8 mouse cellular contexts compared by ENCODE assay signal in the genomic region with DNA sequence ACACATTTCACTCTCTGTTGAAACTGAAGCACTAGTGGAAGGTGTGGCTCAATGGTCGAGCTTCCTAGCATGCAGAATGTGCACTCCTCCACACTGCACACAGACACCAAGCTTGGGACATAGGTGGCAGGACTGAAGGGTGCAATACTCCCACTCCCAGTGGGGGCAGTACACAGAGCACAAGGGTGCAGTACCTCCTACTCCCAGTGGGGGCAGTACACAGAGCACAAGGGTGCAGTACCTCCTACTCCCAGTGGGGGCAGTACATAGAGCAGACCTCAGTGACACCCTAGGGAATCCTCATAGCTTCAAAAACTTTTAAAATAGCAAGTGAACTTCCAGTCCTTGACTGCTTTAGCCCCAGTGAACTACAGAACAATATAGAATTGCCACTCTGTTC. TPM values are rescaled to one million over a fixed set of nuclear protein-coding genes. Genes with fewer than 3 reads are reported as not detected.
A peak's percentile ranks its signal among the peaks of the same experiment; 100 is the strongest.
DNase-seq lines count a peak whose midpoint lies in the region; ATAC-seq and TF ChIP-seq lines count a peak whose summit lies in the region.
"Had no signal": no experiment of that assay in that cellular context is flagged by ENCODE, and none has a peak within 500 bp of the region (broad histone marks: within the 10 kb centered on the region; RNA-seq: fewer than 3 reads in every experiment).

No protein-coding gene starts in this region.

- DNase-seq in midbrain, postnatal 0 days (ENCODE audit: low spot score): peak; percentile 55
- DNase-seq in Patski (ENCODE audit: low read depth, low spot score): no peak
- DNase-seq in cerebellum, postnatal 10 days: peak; percentile 67 to 90
- peak; percentile 80 for DNase-seq in induced T-regulatory cell, adult 2 months (ENCODE audit: low read depth)
- DNase-seq in lung, postnatal 4 days: peak; percentile 64 to 83
- DNase-seq in stomach, postnatal 0 days (ENCODE audit: low spot score): peak; percentile 27

- no peaks in the 10 kb centered on the region for H3K4me1 ChIP-seq in midbrain, postnatal 0 days (ENCODE audit: insufficient read depth, low read length)
- no peaks in the 10 kb centered on the region for H3K4me1 ChIP-seq in midbrain, embryonic 13.5 days (replicated peaks)
- H3K4me1 ChIP-seq in stomach, postnatal 0 days (replicated peaks; ENCODE audit: control insufficient read depth, insufficient read depth): no peaks in the 10 kb centered on the region
- H3K4me1 ChIP-seq: stomach, embryonic 15.5 days had no signal

- H3K4me3 ChIP-seq in midbrain, postnatal 0 days (ENCODE audit: low read depth, low read length): no peak overlapping the region
- H3K4me3 ChIP-seq in midbrain, embryonic 13.5 days (replicated peaks): no peak overlapping the region
- no peak overlapping the region for H3K4me3 ChIP-seq in stomach, postnatal 0 days (ENCODE audit: low read depth, low read length)
- H3K4me3 ChIP-seq: stomach, embryonic 15.5 days had no signal

- TF ChIP-seq EP300 in stomach, postnatal 0 days (optimal IDR thresholded peaks at IDR 0.05): no peak

- WGBS in midbrain, postnatal 0 days: 96% methylated on average over 1 of the region's 1 CpGs
- 100% methylated on average over 1 of the region's 1 CpGs for WGBS in midbrain, embryonic 13.5 days
- WGBS in stomach, postnatal 0 days: 93% methylated on average over 1 of the region's 1 CpGs

- in situ Hi-C loops in Patski (cut with MboI; ENCODE audit: low pct_unique_long_range_greater_than_20kb): no loop called here

- no peak overlapping the region for H3K9ac ChIP-seq in midbrain, postnatal 0 days (replicated peaks; ENCODE audit: low read length, poor library complexity, severe bottlenecking)
- no peak overlapping the region for H3K9ac ChIP-seq in midbrain, embryonic 13.5 days (replicated peaks)
- H3K9ac ChIP-seq in stomach, postnatal 0 days (ENCODE audit: low read length): no peak overlapping the region
- H3K9ac ChIP-seq: stomach, embryonic 15.5 days had no signal

- POLR2A ChIA-PET in Patski (lab: Charles Lee): interaction anchor here (1.0 to 1.1 kb wide), 2 partner anchors 9 to 14 kb away, joined by 3 read pairs; no protein-coding TSS in a partner anchor

- H3K27ac ChIP-seq in midbrain, postnatal 0 days (ENCODE audit: low read depth, low read length): no peak overlapping the region
- no peak overlapping the region for H3K27ac ChIP-seq in midbrain, embryonic 13.5 days
- H3K27ac ChIP-seq in stomach, postnatal 0 days (replicated peaks): no peak overlapping the region
- H3K27ac ChIP-seq: stomach, embryonic 15.5 days had no signal

- H3K9me3 ChIP-seq in midbrain, postnatal 0 days (ENCODE audit: low read length): 0 out of 2 replicates have a peak, but pooled peaks cover 4% of the 10 kb centered on the region
- peaks cover 5% of the 10 kb centered on the region; the same call in 1 of the 2 replicates for H3K9me3 ChIP-seq in midbrain, embryonic 13.5 days
- no peaks in the 10 kb centered on the region for H3K9me3 ChIP-seq in stomach, postnatal 0 days (ENCODE audit: control insufficient read depth, low read length)
- H3K9me3 ChIP-seq: stomach, embryonic 15.5 days had no signal

- peak; percentile 98 for TF ChIP-seq CTCF in midbrain, postnatal 0 days (IDR thresholded peaks at IDR 0.05)
- peak; percentile 89 for TF ChIP-seq CTCF in Patski (IDR thresholded peaks at IDR 0.05)
- TF ChIP-seq CTCF in stomach, postnatal 0 days (IDR thresholded peaks at IDR 0.05; ENCODE audit: low read depth): peak; percentile 99

- no peaks in the 10 kb centered on the region for H3K27me3 ChIP-seq in midbrain, postnatal 0 days (ENCODE audit: insufficient read depth, low read length)
- no peaks in the 10 kb centered on the region for H3K27me3 ChIP-seq in midbrain, embryonic 13.5 days
- H3K27me3 ChIP-seq in Patski: no peaks in the 10 kb centered on the region
- no peaks in the 10 kb centered on the region for H3K27me3 ChIP-seq in stomach, postnatal 0 days (ENCODE audit: control insufficient read depth, insufficient read depth, low read length)
- H3K27me3 ChIP-seq: stomach, embryonic 15.5 days had no signal

- CTCF ChIA-PET in Patski (lab: Charles Lee): interaction anchor here (1.3 to 1.5 kb wide), 2 partner anchors 8 to 10 kb away, joined by 4 to 7 read pairs; a partner anchor contains a TSS

- H3K36me3 ChIP-seq in midbrain, postnatal 0 days (ENCODE audit: insufficient read depth, low read length): peaks cover 16% of the 10 kb centered on the region
- peaks cover 52% of the 10 kb centered on the region for H3K36me3 ChIP-seq in midbrain, embryonic 13.5 days
- peaks cover 8% of the 10 kb centered on the region for H3K36me3 ChIP-seq in stomach, postnatal 0 days (ENCODE audit: control insufficient read depth, insufficient read depth, low read length)

- peak; percentile 84 for ATAC-seq in midbrain, postnatal 0 days (ENCODE audit: low FRiP score)
- ATAC-seq in midbrain, embryonic 13.5 days: no peak
- peak; percentile 58 for ATAC-seq in Patski
- ATAC-seq in stomach, postnatal 0 days (ENCODE audit: low FRiP score, low TSS enrichment): peak; percentile 84

- H3K4me2 ChIP-seq in midbrain, postnatal 0 days (ENCODE audit: low read depth, low read length, poor library complexity, severe bottlenecking): no peak overlapping the region
- H3K4me2 ChIP-seq in midbrain, embryonic 13.5 days (replicated peaks): no peak overlapping the region
- H3K4me2 ChIP-seq in stomach, postnatal 0 days (replicated peaks; ENCODE audit: low read depth): no peak overlapping the region
- H3K4me2 ChIP-seq: stomach, embryonic 15.5 days had no signal

RNA-seq across cellular contexts. Expression of a gene that starts 10.5 kb away (rescaled TPM):
- total RNA-seq in midbrain, postnatal 0 days (2014; rRNA removed): 50.4 and 52.2 TPM in 2 replicates
- 42.9 and 44.5 TPM in 2 replicates for polyA plus RNA-seq in midbrain, postnatal 0 days (2015; fragmentation: Nextera tagmentation; extraction: Ambion mirVana)
- 52.8 and 54.4 TPM in 2 replicates for polyA plus RNA-seq in midbrain, embryonic 13.5 days (2015; fragmentation: Nextera tagmentation; extraction: Ambion mirVana)
- polyA plus RNA-seq in Patski (2021): 83.4 TPM
- polyA plus RNA-seq in stomach, postnatal 0 days (2015; fragmentation: Nextera tagmentation; extraction: Ambion mirVana): 24.1 and 25.8 TPM in 2 replicates

RNA-seq across cellular contexts. Expression of a gene that starts 10.5 kb away (rescaled TPM):
- 62.4 and 98.7 TPM in 2 replicates for total RNA-seq in midbrain, postnatal 0 days (2014; rRNA removed)
- 131 and 134 TPM in 2 replicates for polyA plus RNA-seq in midbrain, postnatal 0 days (2015; fragmentation: Nextera tagmentation; extraction: Ambion mirVana)
- 127 and 131 TPM in 2 replicates for polyA plus RNA-seq in midbrain, embryonic 13.5 days (2015; fragmentation: Nextera tagmentation; extraction: Ambion mirVana)
- polyA plus RNA-seq in Patski (2021): 74.4 TPM
- polyA plus RNA-seq in stomach, postnatal 0 days (2015; fragmentation: Nextera tagmentation; extraction: Ambion mirVana): 131 and 141 TPM in 2 replicates
